In the genomic region with DNA sequence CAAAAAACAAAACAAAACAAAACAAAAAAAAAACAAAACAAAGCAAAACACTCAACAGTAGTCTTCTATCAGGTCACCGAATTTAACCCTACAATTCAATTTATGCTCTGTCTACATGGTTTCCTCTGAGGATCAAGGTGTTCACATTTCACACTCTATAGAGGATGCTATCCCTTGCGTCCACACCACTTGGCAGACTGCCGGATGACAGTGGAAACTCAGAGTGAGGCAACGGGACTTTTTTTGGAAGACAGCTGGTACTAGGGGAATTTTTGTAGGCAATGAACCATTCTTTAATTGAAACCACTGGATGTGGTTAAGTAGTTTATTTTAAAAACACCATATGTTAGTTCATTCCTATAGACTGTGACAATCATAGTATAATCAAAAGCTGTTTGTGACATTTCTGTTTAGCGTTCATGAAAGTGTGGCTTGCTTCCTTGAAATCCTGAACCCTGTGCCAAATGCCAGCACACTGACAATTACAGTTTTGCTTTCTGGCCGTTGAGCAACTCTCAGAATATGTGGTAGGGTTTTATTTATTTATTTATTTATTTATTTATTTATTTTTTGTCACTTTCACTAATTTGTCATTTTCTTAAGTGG, we compare ENCODE assay signal across 18 mouse cellular contexts.
A peak's percentile ranks its signal among the peaks of the same experiment; 100 is the strongest.
DNase-seq lines count a peak whose midpoint lies in the region; ATAC-seq and TF ChIP-seq lines count a peak whose summit lies in the region.
"Had no signal": no experiment of that assay in that cellular context is flagged by ENCODE, and none has a peak within 500 bp of the region (broad histone marks: within the 10 kb centered on the region; RNA-seq: fewer than 3 reads in every experiment).

No protein-coding gene starts in this region.

- TF ChIP-seq CTCF in lung, embryonic 14.5 days (IDR thresholded peaks at IDR 0.05; ENCODE audit: low read depth), result no peak
- TF ChIP-seq CTCF in lung, adult 2 months (IDR thresholded peaks at IDR 0.05; ENCODE audit: insufficient read depth, low read length), result no peak
- no peak for TF ChIP-seq CTCF in C2C12 (IDR thresholded peaks at IDR 0.05; ENCODE audit: control insufficient read depth, insufficient read depth, insufficient read length)

- no peak overlapping the region for H3K4me3 ChIP-seq in lung, embryonic 14.5 days (ENCODE audit: low read depth, low read length)
- H3K4me3 ChIP-seq in lung, adult 2 months (replicated peaks; ENCODE audit: extremely low read depth, low read depth, low read length), result no peak overlapping the region
- no peak overlapping the region for H3K4me3 ChIP-seq in C2C12 (ENCODE audit: insufficient read depth, poor library complexity, severe bottlenecking)
- H3K4me3 ChIP-seq in forebrain, embryonic 10.5 days, result no peak overlapping the region
- H3K4me3 ChIP-seq: heart, embryonic 12.5 days; liver, embryonic 13.5 days; midbrain, embryonic 15.5 days had no signal

- no peaks in the 10 kb centered on the region for H3K79me2 ChIP-seq in C2C12 (ENCODE audit: control insufficient read depth, insufficient read depth)

- H3K9ac ChIP-seq in lung, embryonic 14.5 days, result no peak overlapping the region
- H3K9ac ChIP-seq: heart, embryonic 12.5 days; liver, embryonic 13.5 days; midbrain, embryonic 15.5 days had no signal

- no peaks in the 10 kb centered on the region for H3K79me3 ChIP-seq in C2C12 (ENCODE audit: low read depth)

- ATAC-seq in lung, embryonic 14.5 days (ENCODE audit: insufficient read depth), result peak; percentile 57
- ATAC-seq: CD4-positive, CD25-positive, alpha-beta regulatory T cell, adult 4 months; forebrain, embryonic 14.5 days; hindbrain, postnatal 0 days; midbrain, embryonic 15.5 days had no signal

- H3ac ChIP-seq in C2C12 (ENCODE audit: control insufficient read depth, insufficient read length, low read depth), result no peak overlapping the region

- DNase-seq in cerebellum, adult 8-10 months, result peak; percentile 44
- no peak for DNase-seq in cerebellum, postnatal 4 days (ENCODE audit: low spot score in 2 of 2)
- peak; percentile 66 for DNase-seq in lung, embryonic 14.5 days
- no peak for DNase-seq in lung, adult 2 months
- DNase-seq in cerebellum, adult 9-10 months, result peak; percentile 60
- DNase-seq in forebrain, embryonic 10.5 days (ENCODE audit: extremely low spot score, low spot score), result no peak
- no peak for DNase-seq in adrenal gland, adult (ENCODE audit: inconsistent age in 2 of 2, low spot score in 1 of 2)
- DNase-seq: heart, postnatal 36 days; kidney, adult 2 months; kidney, postnatal 36 days; liver, embryonic 13.5 days; right cerebral cortex, postnatal 4 days had no signal

- H3K36me3 ChIP-seq in lung, embryonic 14.5 days (ENCODE audit: insufficient read depth), result no peaks in the 10 kb centered on the region
- H3K36me3 ChIP-seq in C2C12 (ENCODE audit: control insufficient read depth, insufficient read depth), result no peaks in the 10 kb centered on the region
- no peaks in the 10 kb centered on the region for H3K36me3 ChIP-seq in forebrain, embryonic 10.5 days (replicated peaks)
- H3K36me3 ChIP-seq: heart, embryonic 12.5 days; liver, embryonic 13.5 days; midbrain, embryonic 15.5 days had no signal

- H3K27ac ChIP-seq in lung, embryonic 14.5 days (ENCODE audit: low read depth), result no peak overlapping the region
- no peak overlapping the region for H3K27ac ChIP-seq in forebrain, embryonic 10.5 days
- H3K27ac ChIP-seq: hindbrain, postnatal 0 days; liver, embryonic 13.5 days; midbrain, embryonic 15.5 days had no signal

- no peak overlapping the region for H3K4me2 ChIP-seq in lung, embryonic 14.5 days
- H3K4me2 ChIP-seq: heart, embryonic 12.5 days; liver, embryonic 13.5 days; midbrain, embryonic 15.5 days had no signal

- 52% methylated on average over 6 of the region's 6 CpGs for WGBS in lung, embryonic 14.5 days
- WGBS in lung, adult 2 months, result 59% methylated on average over 6 of the region's 6 CpGs
- 92% methylated on average over 6 of the region's 6 CpGs for WGBS in forebrain, embryonic 10.5 days

- no peaks in the 10 kb centered on the region for H3K27me3 ChIP-seq in lung, embryonic 14.5 days (ENCODE audit: insufficient read depth, low read length)
- H3K27me3 ChIP-seq in C2C12 (ENCODE audit: control insufficient read depth, insufficient read depth, insufficient read length), result no peaks in the 10 kb centered on the region
- H3K27me3 ChIP-seq in forebrain, embryonic 10.5 days (ENCODE audit: poor library complexity, severe bottlenecking), result no peaks in the 10 kb centered on the region
- H3K27me3 ChIP-seq: heart, embryonic 12.5 days; liver, embryonic 13.5 days; midbrain, embryonic 15.5 days had no signal

- 0 out of 2 replicates have a peak, but pooled peaks cover 4% of the 10 kb centered on the region for H3K4me1 ChIP-seq in lung, embryonic 14.5 days (ENCODE audit: insufficient read depth)
- peaks cover 4% of the 10 kb centered on the region for H3K4me1 ChIP-seq in lung, adult 2 months (ENCODE audit: control insufficient read depth, insufficient read depth, low read length)
- peaks cover 9% of the 10 kb centered on the region for H3K4me1 ChIP-seq in forebrain, embryonic 10.5 days
- H3K4me1 ChIP-seq: midbrain, embryonic 15.5 days had no signal

- no peaks in the 10 kb centered on the region for H3K9me3 ChIP-seq in lung, embryonic 14.5 days (ENCODE audit: low read depth, low read length)
- H3K9me3 ChIP-seq in forebrain, embryonic 10.5 days, result no peaks in the 10 kb centered on the region
- H3K9me3 ChIP-seq: heart, embryonic 12.5 days; liver, embryonic 13.5 days; midbrain, embryonic 15.5 days had no signal

- TF ChIP-seq POLR2A in lung, adult 2 months (IDR thresholded peaks at IDR 0.05; ENCODE audit: borderline replicate concordance, extremely low read depth, low read depth, low read length), result no peak

TF ChIP-seq in C2C12, 6 proteins besides CTCF, POLR2A, EP300 and RAD21:
- TF ChIP-seq MYOD1 (IDR thresholded peaks at IDR 0.05; ENCODE audit: control insufficient read depth, insufficient read length, low read depth) (peak; percentile 53), CEBPB (IDR thresholded peaks at IDR 0.05; ENCODE audit: low read depth) (peak; percentile 48), FOSL1 (IDR thresholded peaks at IDR 0.05; ENCODE audit: insufficient read depth, low read length, poor library complexity, severe bottlenecking) (no peak), MAX (IDR thresholded peaks at IDR 0.05) (no peak), USF1 (IDR thresholded peaks at IDR 0.05; ENCODE audit: low read depth) (no peak), MYOG (IDR thresholded peaks at IDR 0.05; ENCODE audit: control insufficient read depth, extremely low read depth, insufficient read length) (no peak)

Comparison
In these comparisons a context has a peak if more than half of its experiments do, and no peak if none do; other contexts are left out.
1. DNase-seq: peak in cerebellum, adult 8-10 months (single experiment), lung, embryonic 14.5 days (single experiment) and cerebellum, adult 9-10 months (single experiment); none in cerebellum, postnatal 4 days (0 of 2), lung, adult 2 months (single experiment), forebrain, embryonic 10.5 days (single experiment) and adrenal gland, adult (0 of 2).